Comparison of ENCODE assay signal across 19 mouse cellular contexts in genomic region chr11:88700202-88700711, GRCm38 (mm10). TPM values are rescaled to one million over a fixed set of nuclear protein-coding genes. Genes with fewer than 3 reads are reported as not detected.
DNase-seq lines count a peak whose midpoint lies in the region; ATAC-seq lines count a peak whose summit lies in the region.
"Had no signal": no experiment of that assay in that cellular context is flagged by ENCODE, and none has a peak within 500 bp of the region (broad histone marks: within the 10 kb centered on the region; RNA-seq: fewer than 3 reads in every experiment).

No protein-coding gene starts in this region.

- no peak overlapping the region for H3K4me2 ChIP-seq in forebrain, embryonic 12.5 days
- H3K4me2 ChIP-seq in midbrain, embryonic 11.5 days = no peak overlapping the region
- no peak overlapping the region for H3K4me2 ChIP-seq in midbrain, embryonic 16.5 days (ENCODE audit: low read length)
- no peak overlapping the region for H3K4me2 ChIP-seq in hindbrain, embryonic 15.5 days
- H3K4me2 ChIP-seq: embryonic facial prominence, embryonic 15.5 days; limb, embryonic 15.5 days had no signal

- WGBS in forebrain, embryonic 12.5 days = 81% methylated on average over 15 of the region's 15 CpGs
- 96% methylated on average over 15 of the region's 15 CpGs for WGBS in forebrain, embryonic 10.5 days
- 91% methylated on average over 15 of the region's 15 CpGs for WGBS in midbrain, embryonic 11.5 days
- WGBS in midbrain, embryonic 16.5 days = 52% methylated on average over 15 of the region's 15 CpGs
- WGBS in hindbrain, embryonic 15.5 days = 60% methylated on average over 15 of the region's 15 CpGs

- no peaks in the 10 kb centered on the region for H3K27me3 ChIP-seq in forebrain, embryonic 12.5 days
- no peaks in the 10 kb centered on the region for H3K27me3 ChIP-seq in forebrain, embryonic 10.5 days (ENCODE audit: poor library complexity, severe bottlenecking)
- H3K27me3 ChIP-seq in midbrain, embryonic 11.5 days (ENCODE audit: control insufficient read depth, insufficient read depth, low read length) = no peaks in the 10 kb centered on the region
- H3K27me3 ChIP-seq in midbrain, embryonic 16.5 days (ENCODE audit: control insufficient read depth, insufficient read depth, low read depth, low read length) = no peaks in the 10 kb centered on the region
- H3K27me3 ChIP-seq in hindbrain, embryonic 15.5 days = no peaks in the 10 kb centered on the region
- H3K27me3 ChIP-seq: embryonic facial prominence, embryonic 15.5 days; limb, embryonic 15.5 days; Patski had no signal

- ATAC-seq in forebrain, embryonic 12.5 days (ENCODE audit: low FRiP score) = no peak
- no peak for ATAC-seq in midbrain, embryonic 11.5 days (ENCODE audit: low FRiP score)
- no peak for ATAC-seq in midbrain, embryonic 16.5 days
- no peak for ATAC-seq in hindbrain, embryonic 15.5 days (ENCODE audit: low FRiP score, low read depth)
- ATAC-seq: activated CD4-positive, CD25-positive, alpha-beta regulatory T cell, adult 4 months; Patski had no signal

- H3K4me3 ChIP-seq in forebrain, embryonic 12.5 days (replicated peaks) = no peak overlapping the region
- no peak overlapping the region for H3K4me3 ChIP-seq in forebrain, embryonic 10.5 days
- no peak overlapping the region for H3K4me3 ChIP-seq in midbrain, embryonic 11.5 days (ENCODE audit: low read depth, low read length)
- no peak overlapping the region for H3K4me3 ChIP-seq in midbrain, embryonic 16.5 days (ENCODE audit: low read depth, low read length)
- H3K4me3 ChIP-seq in hindbrain, embryonic 15.5 days = no peak overlapping the region
- H3K4me3 ChIP-seq: embryonic facial prominence, embryonic 15.5 days; limb, embryonic 15.5 days had no signal

- no peak for DNase-seq in forebrain, embryonic 10.5 days (ENCODE audit: extremely low spot score, low spot score)
- no peak for DNase-seq in midbrain, embryonic 11.5 days (ENCODE audit: low spot score, missing footprints)
- no peak for DNase-seq in embryo, embryonic 9.5 days (ENCODE audit: extremely low spot score)
- DNase-seq in left cerebral cortex, postnatal 10 days (ENCODE audit: extremely low spot score in 1 of 2, low spot score in 2 of 2) = no peak
- DNase-seq in urinary bladder, postnatal 10 days (ENCODE audit: low spot score) = no peak
- DNase-seq: adrenal gland, postnatal 25 days; cerebellum, adult 8-10 months; heart, adult 18-20 months; kidney, adult 18-20 months; layer of hippocampus, adult 9-11 months; right cerebral cortex, postnatal 4 days; thymus, postnatal 14 days had no signal

- no peaks in the 10 kb centered on the region for H3K9me3 ChIP-seq in forebrain, embryonic 12.5 days
- no peaks in the 10 kb centered on the region for H3K9me3 ChIP-seq in forebrain, embryonic 10.5 days
- no peaks in the 10 kb centered on the region for H3K9me3 ChIP-seq in midbrain, embryonic 11.5 days (ENCODE audit: control insufficient read depth, low read length)
- H3K9me3 ChIP-seq in midbrain, embryonic 16.5 days (replicated peaks; ENCODE audit: control insufficient read depth, low read length, poor library complexity, severe bottlenecking) = no peaks in the 10 kb centered on the region
- no peaks in the 10 kb centered on the region for H3K9me3 ChIP-seq in hindbrain, embryonic 15.5 days
- H3K9me3 ChIP-seq: embryonic facial prominence, embryonic 15.5 days; limb, embryonic 15.5 days had no signal

- intact Hi-C loops in left cerebral cortex, postnatal 10 days (cut with DNase I) = no loop called here

- 0 out of 2 replicates have a peak overlapping the region, but pooled peaks have one; percentile 81 for H3K27ac ChIP-seq in forebrain, embryonic 12.5 days
- no peak overlapping the region for H3K27ac ChIP-seq in forebrain, embryonic 10.5 days
- peak overlapping the region; percentile 6; the same call in 1 of the 2 replicates for H3K27ac ChIP-seq in midbrain, embryonic 11.5 days (ENCODE audit: low read depth, low read length)
- no peak overlapping the region for H3K27ac ChIP-seq in midbrain, embryonic 16.5 days (ENCODE audit: low read length)
- H3K27ac ChIP-seq in hindbrain, embryonic 15.5 days (replicated peaks) = 0 out of 2 replicates have a peak overlapping the region, but pooled peaks have one; percentile 2
- H3K27ac ChIP-seq: limb, embryonic 15.5 days had no signal

- H3K9ac ChIP-seq in forebrain, embryonic 12.5 days = no peak overlapping the region
- no peak overlapping the region for H3K9ac ChIP-seq in midbrain, embryonic 11.5 days (ENCODE audit: low read length)
- H3K9ac ChIP-seq in midbrain, embryonic 16.5 days (ENCODE audit: low read depth, low read length) = no peak overlapping the region
- no peak overlapping the region for H3K9ac ChIP-seq in hindbrain, embryonic 15.5 days
- H3K9ac ChIP-seq: embryonic facial prominence, embryonic 15.5 days; limb, embryonic 15.5 days had no signal

- H3K4me1 ChIP-seq in forebrain, embryonic 12.5 days = peaks cover 90% of the 10 kb centered on the region
- peaks cover 84% of the 10 kb centered on the region for H3K4me1 ChIP-seq in forebrain, embryonic 10.5 days
- H3K4me1 ChIP-seq in midbrain, embryonic 11.5 days (ENCODE audit: control insufficient read depth, insufficient read depth, low read length) = peaks cover 66% of the 10 kb centered on the region
- H3K4me1 ChIP-seq in midbrain, embryonic 16.5 days (ENCODE audit: control insufficient read depth, insufficient read depth, low read length) = peaks cover 34% of the 10 kb centered on the region
- peaks cover 72% of the 10 kb centered on the region for H3K4me1 ChIP-seq in hindbrain, embryonic 15.5 days (replicated peaks)

- peaks cover 67% of the 10 kb centered on the region for H3K36me3 ChIP-seq in forebrain, embryonic 12.5 days (replicated peaks)
- peaks cover 89% of the 10 kb centered on the region for H3K36me3 ChIP-seq in forebrain, embryonic 10.5 days (replicated peaks)
- H3K36me3 ChIP-seq in midbrain, embryonic 11.5 days (ENCODE audit: control insufficient read depth, insufficient read depth, low read length) = peaks cover 13% of the 10 kb centered on the region; the same call in 1 of the 2 replicates
- no peaks in the 10 kb centered on the region; the same call in 1 of the 2 replicates for H3K36me3 ChIP-seq in midbrain, embryonic 16.5 days (ENCODE audit: control insufficient read depth, insufficient read depth, low read length)
- peaks cover 9% of the 10 kb centered on the region; the same call in 1 of the 2 replicates for H3K36me3 ChIP-seq in hindbrain, embryonic 15.5 days

RNA-seq across cellular contexts. Expression of gene Msi2, which starts 18.1 kb away (rescaled TPM):
- 34.9 and 35.8 TPM in 2 replicates for polyA plus RNA-seq in forebrain, embryonic 12.5 days (2016; fragmentation: Nextera tagmentation; extraction: Ambion mirVana)
- polyA plus RNA-seq in forebrain, embryonic 10.5 days (2016; fragmentation: Nextera tagmentation; extraction: Ambion mirVana) = 19.2 and 20.4 TPM in 2 replicates
- polyA plus RNA-seq in midbrain, embryonic 11.5 days (2014; fragmentation: Nextera tagmentation; extraction: Ambion mirVana) = 25.7 and 27.0 TPM in 2 replicates
- 29.4 and 32.8 TPM in 2 replicates for polyA plus RNA-seq in midbrain, embryonic 16.5 days (2015; fragmentation: Nextera tagmentation; extraction: Ambion mirVana)
- 35.9 and 36.9 TPM in 2 replicates for polyA plus RNA-seq in hindbrain, embryonic 15.5 days (2015; fragmentation: Nextera tagmentation; extraction: Ambion mirVana)
- total RNA-seq in left cerebral cortex, postnatal 10 days (2021) = 10 to 100 TPM; 75.5 to 87.5 TPM

Comparison
In these comparisons a context has a peak if more than half of its experiments do, and no peak if none do; other contexts are left out.
1. H3K27ac ChIP-seq: peak in forebrain, embryonic 12.5 days (single experiment), midbrain, embryonic 11.5 days (single experiment) and hindbrain, embryonic 15.5 days (single experiment); none in forebrain, embryonic 10.5 days (single experiment) and midbrain, embryonic 16.5 days (single experiment).